14 mouse cellular contexts compared by ENCODE assay signal in the genomic region with DNA sequence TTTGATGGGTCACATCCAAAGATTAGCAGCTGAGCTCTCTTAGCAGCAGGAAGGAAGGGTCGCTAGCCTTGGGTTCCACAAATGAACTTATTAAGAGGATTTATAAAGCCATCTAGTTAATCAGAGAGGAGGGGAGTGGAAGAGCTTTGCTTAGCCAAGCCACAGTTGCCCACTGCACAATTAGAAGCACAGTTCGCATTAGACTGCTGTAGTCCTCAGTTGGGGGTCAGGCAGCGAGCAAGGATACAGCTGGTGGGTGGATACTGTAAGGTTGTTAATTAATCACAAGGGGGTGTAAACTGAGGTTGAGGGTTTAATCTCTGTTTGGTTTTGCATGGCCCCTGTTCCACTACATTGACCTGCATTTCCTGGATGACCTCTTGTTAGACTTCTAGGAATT.
"Had no signal": no experiment of that assay in that cellular context is flagged by ENCODE, and none has a peak within 500 bp of the region (broad histone marks: within the 10 kb centered on the region; RNA-seq: fewer than 3 reads in every experiment).

No protein-coding gene starts in this region.

- DNase-seq: kidney, adult 2 months; layer of hippocampus, adult 9-11 months; layer of hippocampus, postnatal 36 days; liver, embryonic 13.5 days; liver, postnatal 0 days; lung, postnatal 36 days; right cerebral cortex, postnatal 14 days; thymus, adult 2 months; thymus, postnatal 25 days had no signal

- H3K9ac ChIP-seq: limb, embryonic 15.5 days; liver, embryonic 13.5 days; liver, postnatal 0 days; midbrain, embryonic 15.5 days; stomach, embryonic 15.5 days had no signal

- H3K4me1 ChIP-seq: limb, embryonic 15.5 days; liver, embryonic 13.5 days; midbrain, embryonic 15.5 days; stomach, embryonic 15.5 days had no signal

- H3K4me3 ChIP-seq: limb, embryonic 15.5 days; liver, embryonic 13.5 days; midbrain, embryonic 15.5 days; stomach, embryonic 15.5 days had no signal

- H3K9me3 ChIP-seq: limb, embryonic 15.5 days; liver, embryonic 13.5 days; midbrain, embryonic 15.5 days; stomach, embryonic 15.5 days had no signal

- H3K4me2 ChIP-seq: limb, embryonic 15.5 days; liver, embryonic 13.5 days; midbrain, embryonic 15.5 days; stomach, embryonic 15.5 days had no signal

- ATAC-seq: intestine, embryonic 16.5 days; liver, postnatal 0 days; midbrain, embryonic 15.5 days had no signal

- H3K36me3 ChIP-seq: limb, embryonic 15.5 days; liver, embryonic 13.5 days; midbrain, embryonic 15.5 days; stomach, embryonic 15.5 days had no signal

- H3K27me3 ChIP-seq: limb, embryonic 15.5 days; liver, embryonic 13.5 days; midbrain, embryonic 15.5 days; stomach, embryonic 15.5 days had no signal

- H3K27ac ChIP-seq: kidney, postnatal 0 days; limb, embryonic 15.5 days; liver, embryonic 13.5 days; midbrain, embryonic 15.5 days; stomach, embryonic 15.5 days had no signal
